Mouse (Mus musculus) frontal cortex, postnatal 36 days (tissue): ENCODE measurements at regions not wholly inside any gene's neighbourhood (a gene's known extent, or its start where the extent isn't known, plus 50 kb on each side); places are given as distances from the start of the nearest gene placed in this dataset.

Experiments used
- DNase-seq, 2 experiments: peaks; one replicate each; pipeline ENCODE4 v3.0.0; 2022; ENCODE audit warnings: low spot score in 2 of 2

GRCm38 (mm10) chrX:47536130-47536529 lies 356.6 kb downstream of the Smarca1 start:
- DNase-seq: no peak

- no peak for DNase-seq
Observed at GRCm38 (mm10) chrX:47495056-47495455, 397.7 kb downstream of the Smarca1 start.

GRCm38 (mm10) chrX:47482728-47483127 lies 410.0 kb downstream of the Smarca1 start:
- peak; percentile 14 to 54 for DNase-seq

GRCm38 (mm10) chrX:47478226-47478625 lies 414.5 kb downstream of the Smarca1 start:
- no peak for DNase-seq

- DNase-seq: no peak
Observed at GRCm38 (mm10) chrX:47466721-47467499, 425.9 kb downstream of the Smarca1 start.

GRCm38 (mm10) chrX:47461660-47462490 lies 430.9 kb downstream of the Smarca1 start:
- no peak for DNase-seq
